Mouse (Mus musculus) C2C12 (cell line): ENCODE results near the gene Sult6b2.

Experiments
- CEBPB ChIP-seq: IDR thresholded peaks from one replicate; pipeline ENCODE4 v1.6.1; 2011; ENCODE audit warnings: low read depth, mild to moderate bottlenecking, control low read depth, moderate library complexity
- CTCF ChIP-seq: IDR thresholded peaks from one replicate; pipeline ENCODE4 v1.5.1; 2011; ENCODE audit not compliant: control insufficient read depth, insufficient read depth, insufficient read length
- FOSL1 ChIP-seq: IDR thresholded peaks from one replicate; pipeline ENCODE4 v1.8.0; 2011; ENCODE audit warnings: mild to moderate bottlenecking, low read length; ENCODE audit not compliant: poor library complexity, insufficient read depth, severe bottlenecking
- MAX ChIP-seq: IDR thresholded peaks from one replicate; pipeline ENCODE4 v1.6.1; 2011; ENCODE audit warnings: mild to moderate bottlenecking, control low read depth
- MYOD1 ChIP-seq: IDR thresholded peaks from one replicate; pipeline ENCODE4 v1.6.1; 2011; ENCODE audit warnings: low read depth; ENCODE audit not compliant: control insufficient read depth, insufficient read length
- MYOG ChIP-seq: IDR thresholded peaks from one replicate; pipeline ENCODE4 v1.6.1; 2011; ENCODE audit not compliant: control insufficient read depth, insufficient read length; ENCODE audit errors: extremely low read depth
- USF1 ChIP-seq: IDR thresholded peaks from one replicate; pipeline ENCODE4 v1.6.1; 2011; ENCODE audit warnings: low read depth, mild to moderate bottlenecking, control low read depth, moderate library complexity

DNA sequence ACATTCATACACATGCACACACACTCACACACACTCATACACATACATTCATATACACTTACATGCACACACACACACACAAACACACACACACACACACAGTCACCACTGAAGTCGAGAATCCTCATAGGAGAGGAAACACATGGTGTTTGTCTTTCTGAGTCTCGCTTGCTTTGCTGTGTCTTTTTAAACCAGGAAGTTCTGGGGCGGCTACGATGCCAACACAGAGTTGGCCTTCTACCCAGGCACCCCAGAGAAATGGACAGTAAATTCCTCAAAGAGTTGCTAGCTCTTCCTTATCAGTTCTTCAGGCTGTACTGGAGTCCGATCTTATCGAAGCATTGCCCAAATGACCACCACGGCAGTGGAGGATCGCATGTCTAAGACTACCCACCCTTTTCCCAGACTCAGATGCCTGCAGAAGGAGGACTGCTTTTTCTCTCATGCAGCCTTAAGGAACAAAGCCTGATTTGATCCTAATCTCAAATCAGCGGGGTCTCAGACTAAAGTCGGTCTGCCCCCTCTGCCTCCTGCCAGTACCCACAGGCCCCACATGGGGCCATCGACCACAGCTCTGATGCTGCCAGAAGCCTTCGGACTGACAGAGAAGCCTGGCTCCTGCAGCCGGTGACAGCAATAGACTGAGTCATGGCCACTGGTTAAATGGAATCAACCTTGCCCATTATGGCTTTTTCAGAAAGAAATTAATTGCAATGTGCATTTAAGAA, 11.9 kb downstream of the Sult6b2 start:
- TF ChIP-seq CTCF (no peak), USF1 (no peak), MYOG (no peak), MAX (no peak), CEBPB (no peak), FOSL1 (no peak), MYOD1 (peak; percentile 12)
